Mouse (Mus musculus) left cerebral cortex, postnatal 4 days (tissue): ENCODE measurements at regions not wholly inside any gene's neighbourhood (a gene's known extent, or its start where the extent isn't known, plus 50 kb on each side); places are given as distances from the start of the nearest gene placed in this dataset.

ENCODE experiments used
- DNase-seq: peaks from one replicate; pipeline ENCODE4 v3.0.0-alpha.2; 2022
- intact Hi-C: fragments of 180-260 bp; cut with DNase I; formaldehyde crosslinking; loops from one replicate; pipeline ENCODE4 v1.15.1; 2025

DNA sequence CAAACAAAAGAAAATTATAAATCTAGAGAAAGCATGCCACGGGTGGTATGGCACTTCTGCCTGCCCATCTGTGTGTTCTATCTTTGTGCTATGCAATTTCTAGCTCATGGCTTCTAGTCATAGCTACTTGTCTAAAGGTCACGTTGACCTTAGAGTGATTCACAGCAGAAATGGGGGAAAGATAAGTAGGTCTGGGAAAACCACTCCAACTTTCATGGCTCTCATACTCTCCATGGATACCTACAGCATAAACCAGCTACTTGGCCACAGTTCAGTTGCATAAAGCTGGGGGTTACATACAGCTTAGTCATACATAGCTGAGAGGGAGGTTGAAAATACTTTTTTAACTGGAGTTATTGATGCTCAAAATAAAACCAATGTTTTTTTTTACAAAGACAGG lies 100.6 kb upstream of the Trpc6 start:
- DNase-seq, result no peak
- intact Hi-C loops, result no loop called here

DNA sequence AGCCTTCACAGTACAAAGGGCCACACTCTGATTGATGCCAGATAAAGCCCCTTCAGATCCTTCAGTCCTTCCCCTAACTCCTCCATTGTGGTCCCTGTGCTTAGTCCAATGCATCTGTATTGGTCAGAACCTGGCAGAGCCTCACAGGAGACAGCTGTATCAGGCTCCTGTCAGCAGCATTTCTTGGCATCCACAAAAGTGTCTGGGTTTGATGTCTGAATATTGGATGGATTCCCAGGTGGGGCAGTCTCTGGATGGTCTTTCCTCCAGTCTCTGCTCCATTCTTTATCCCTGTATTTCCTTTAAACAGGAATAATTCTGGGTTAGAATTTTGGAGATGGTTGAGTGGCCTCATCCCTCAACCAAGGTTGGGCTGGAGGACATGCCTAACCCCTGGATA lies 92.5 kb upstream of the Trpc6 start:
- peak; percentile 7 for DNase-seq
- intact Hi-C loops, result no loop called here

DNA sequence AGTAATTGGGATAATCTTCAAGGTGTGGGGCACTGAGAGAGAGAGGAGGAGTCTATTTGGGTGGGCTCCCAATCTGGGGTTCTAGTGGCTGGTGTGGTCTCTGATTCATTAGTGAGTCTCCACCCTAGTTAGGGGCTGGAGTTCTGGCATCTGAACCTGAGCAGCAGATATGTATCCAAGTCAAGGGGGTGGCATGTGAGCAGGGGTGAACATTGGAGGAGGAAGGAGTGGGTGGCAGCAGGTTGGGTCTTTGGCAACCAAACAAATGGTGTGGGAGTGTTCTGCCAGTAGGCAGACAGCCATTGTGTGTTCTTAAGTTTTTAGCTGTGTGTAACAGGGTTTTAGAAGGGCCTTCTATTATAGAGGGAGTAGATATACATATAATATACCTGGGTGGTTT lies 90.4 kb upstream of the Trpc6 start:
- DNase-seq, result no peak
- intact Hi-C loops, result no loop called here

DNA sequence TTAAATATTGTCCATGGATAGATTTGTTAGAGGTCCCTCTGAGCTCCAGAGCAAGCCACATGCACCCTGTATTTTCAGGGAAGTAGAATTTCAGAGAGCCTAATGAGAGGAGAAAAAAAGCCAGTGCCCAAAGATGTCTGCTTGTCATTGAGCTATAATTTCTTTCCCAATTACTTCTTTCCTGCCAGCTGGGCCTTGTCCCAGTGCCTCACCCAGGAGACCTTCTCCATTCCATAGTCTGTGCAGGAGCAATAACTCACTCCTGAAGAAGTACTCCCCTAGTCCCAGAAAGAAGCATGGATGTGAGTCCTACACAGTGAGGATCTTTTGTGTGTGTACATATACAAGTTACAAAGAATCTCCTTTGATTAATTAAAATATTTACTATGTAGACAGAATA lies 89.4 kb upstream of the Trpc6 start:
- DNase-seq, result peak; percentile 8
- intact Hi-C loops, result no loop called here

DNA sequence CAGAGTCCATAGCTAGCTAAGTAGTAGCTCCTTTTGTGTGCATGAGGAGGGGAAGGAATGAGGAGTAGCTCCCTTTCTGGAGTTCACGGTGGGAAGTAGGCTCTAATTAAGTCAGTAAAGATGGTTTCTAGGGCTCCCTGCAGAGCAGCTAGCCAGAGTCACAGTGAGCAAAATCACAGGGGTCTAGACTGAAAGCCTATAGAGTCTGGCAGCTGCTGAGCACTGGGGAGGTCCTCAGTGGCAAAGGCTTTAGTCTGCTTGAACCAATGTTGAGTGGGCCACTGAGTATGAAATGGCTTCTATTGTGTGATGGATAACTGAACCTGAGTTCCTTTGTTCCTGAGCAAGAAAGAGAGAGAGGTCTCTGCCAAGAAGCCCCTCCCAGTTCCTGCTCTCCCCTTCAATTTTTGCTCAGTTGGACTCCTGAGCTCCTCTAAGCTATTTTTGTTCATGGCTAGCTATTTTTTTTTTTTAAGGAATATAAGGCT lies 84.8 kb upstream of the Trpc6 start:
- DNase-seq, result no peak
- intact Hi-C loops, result no loop called here

DNA sequence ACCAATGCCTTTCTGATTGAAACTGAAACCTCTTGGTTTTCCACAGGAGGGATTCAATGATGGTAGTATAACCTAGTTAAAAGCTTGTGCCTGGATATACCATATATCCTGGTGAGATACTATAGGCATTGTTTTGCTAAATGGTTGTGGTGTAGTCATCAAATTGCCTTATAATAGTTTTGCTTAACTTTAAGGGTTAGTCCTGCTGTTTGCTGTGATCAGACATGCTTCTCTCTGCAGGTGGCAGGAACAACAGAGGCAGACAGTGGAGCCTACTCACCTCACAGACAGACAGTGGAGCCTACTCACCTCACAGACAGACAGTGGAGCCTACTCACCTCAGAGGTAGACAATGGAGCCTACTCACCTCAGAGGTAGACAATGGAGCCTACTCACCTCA lies 82.2 kb upstream of the Trpc6 start:
- intact Hi-C loops, result no loop called here

DNA sequence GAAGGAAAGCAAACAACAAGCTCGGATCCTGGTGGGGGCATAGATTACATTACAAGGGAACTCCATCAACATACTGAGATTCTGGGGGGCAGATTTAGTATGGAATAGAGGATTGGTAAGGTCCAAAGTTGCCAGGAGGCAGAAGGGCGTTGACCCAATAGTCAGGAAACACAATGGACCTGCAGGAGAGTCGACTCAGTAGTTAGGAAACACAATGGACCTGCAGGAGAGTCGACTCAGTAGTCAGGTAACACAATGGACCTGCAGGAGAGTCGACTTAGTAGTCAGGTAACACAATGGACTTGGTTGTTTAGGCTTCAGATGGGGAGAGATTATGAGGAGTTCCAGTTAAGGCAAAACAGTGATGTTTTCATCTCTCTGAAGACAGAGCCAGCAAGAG lies 81.1 kb upstream of the Trpc6 start:
- no peak for DNase-seq
- intact Hi-C loops, result no loop called here

More for the DNA sequence above, 82.2 kb upstream of the Trpc6 start:
- no peak for DNase-seq

DNA sequence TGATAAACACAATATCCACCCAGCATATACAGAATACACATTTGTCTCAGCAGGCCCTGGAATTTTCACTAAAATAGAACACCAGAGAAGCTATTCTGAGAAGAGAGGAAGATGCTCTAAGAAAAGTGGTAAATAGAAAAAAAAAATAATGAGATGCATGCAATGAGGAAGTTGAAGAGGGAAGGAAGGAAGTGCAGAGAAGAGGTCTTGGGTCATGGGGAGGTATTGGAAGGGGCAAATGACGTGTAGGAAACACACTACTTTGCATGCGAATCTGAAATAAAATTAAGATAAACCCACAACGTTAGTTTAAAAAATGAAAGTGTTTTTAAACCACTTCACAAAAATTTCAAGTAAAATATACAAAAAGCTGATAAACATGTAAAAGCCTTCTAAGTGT lies 57.4 kb upstream of the Trpc6 start:
- no peak for DNase-seq
- intact Hi-C loops, result no loop called here

DNA sequence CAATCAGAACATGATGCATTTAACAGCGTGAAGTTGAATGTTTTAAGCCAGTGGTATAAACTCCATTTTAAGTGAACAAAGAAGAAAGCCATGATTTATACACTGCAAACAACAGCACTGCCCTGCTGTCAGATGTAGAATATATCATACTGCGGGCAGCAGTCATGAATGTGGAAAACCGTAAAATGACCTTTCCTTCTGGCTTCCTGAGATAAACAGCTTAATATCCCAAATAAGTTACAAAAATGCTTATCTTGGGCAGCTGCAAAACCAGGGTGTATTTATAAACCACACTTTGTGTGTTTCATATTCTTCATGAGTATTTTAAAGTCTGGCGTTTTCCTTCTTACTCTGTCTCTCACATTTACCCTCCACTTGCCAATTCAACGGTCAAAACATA lies 56.1 kb upstream of the Trpc6 start:
- intact Hi-C loops, result no loop called here
- no peak for DNase-seq
